Mouse (Mus musculus) fibroblast of lung, adult 2 months (primary cell): Measurements from ENCODE around the gene Gas2l1.

Experiments
- DNase-seq: peaks from one replicate; pipeline ENCODE4 v3.0.0-alpha.2; 2011; ENCODE audit warnings: low read depth

Gene Gas2l1

GRCm38 (mm10) chr11:5064282-5065055, 658 bp downstream of the Gas2l1 start:
- no peak for DNase-seq

GRCm38 (mm10) chr11:5063561-5064281, 1.4 kb downstream of the Gas2l1 start:
- no peak for DNase-seq

GRCm38 (mm10) chr11:5062860-5063505, 2.1 kb downstream of the Gas2l1 start:
- no peak for DNase-seq

GRCm38 (mm10) chr11:5062326-5062725, 2.8 kb downstream of the Gas2l1 start:
- no peak for DNase-seq

- peak; percentile 92 for DNase-seq
These were observed 3.6 kb downstream of the Gas2l1 start for GRCm38 (mm10) chr11:5061413-5062139.

- no peak for DNase-seq
These were observed 4.2 kb downstream of the Gas2l1 start for GRCm38 (mm10) chr11:5060756-5061412.

GRCm38 (mm10) chr11:5059704-5060156, 5.4 kb downstream of the Gas2l1 start:
- DNase-seq, result no peak

GRCm38 (mm10) chr11:5059230-5059629, 5.9 kb downstream of the Gas2l1 start:
- no peak for DNase-seq

GRCm38 (mm10) chr11:5058783-5059182, 6.3 kb downstream of the Gas2l1 start:
- DNase-seq, result no peak

GRCm38 (mm10) chr11:5057856-5058641, 7.1 kb downstream of the Gas2l1 start, which contains the start of gene Rasl10a:
Rasl10a (plus strand) TSS chr11:5058128.
- no peak for DNase-seq

- DNase-seq, result no peak
These were observed 7.6 kb downstream of the Gas2l1 start for GRCm38 (mm10) chr11:5057541-5057855.

- no peak for DNase-seq
These were observed 8.1 kb downstream of the Gas2l1 start for GRCm38 (mm10) chr11:5057064-5057463.

GRCm38 (mm10) chr11:5055945-5056938, 8.9 kb downstream of the Gas2l1 start:
- DNase-seq, result no peak

GRCm38 (mm10) chr11:5054874-5055273, 10.3 kb downstream of the Gas2l1 start:
- DNase-seq, result no peak

- DNase-seq, result no peak
These were observed 11.0 kb downstream of the Gas2l1 start for GRCm38 (mm10) chr11:5054151-5054550.

- DNase-seq, result no peak
These were observed 12.8 kb downstream of the Gas2l1 start for GRCm38 (mm10) chr11:5052200-5052854.

- DNase-seq, result no peak
These were observed 13.5 kb downstream of the Gas2l1 start for GRCm38 (mm10) chr11:5051629-5052028.

- DNase-seq, result no peak
These were observed 18.7 kb downstream of the Gas2l1 start for GRCm38 (mm10) chr11:5046321-5046926.
